Mouse (Mus musculus) heart, adult 18-20 months (tissue): ENCODE measurements around the gene Sez6l. TPM values are rescaled to one million over a fixed set of nuclear protein-coding genes. Genes with fewer than 3 reads are reported as not detected.

Experiments
- DNase-seq, 2 experiments: peaks; one replicate each; pipeline ENCODE4 v3.0.0; 2021 to 2022; ENCODE audit warnings: mixed read lengths in 1 of 2
- total RNA-seq, 2 experiments: library from RNA; stranded (reverse); gene quantifications; 2 replicates each; pipeline ENCODE4 v1.2.3; 2021

The Sez6l gene
- total RNA-seq, 2 experiments from 2014 or later = 0.05 to 0.10 TPM

- no peak for DNase-seq
These were observed 192.0 kb downstream of the Sez6l start for GRCm38 (mm10) chr5:112384805-112385472.

- DNase-seq = peak; percentile 47 to 73
These were observed 194.2 kb downstream of the Sez6l start for GRCm38 (mm10) chr5:112382641-112383330.

GRCm38 (mm10) chr5:112382042-112382441 lies 194.9 kb downstream of the Sez6l start:
- DNase-seq = no peak

GRCm38 (mm10) chr5:112381154-112381553 lies 195.8 kb downstream of the Sez6l start:
- no peak for DNase-seq

- DNase-seq = no peak
These were observed 198.3 kb downstream of the Sez6l start for GRCm38 (mm10) chr5:112378716-112379115.

GRCm38 (mm10) chr5:112377380-112377779 lies 199.6 kb downstream of the Sez6l start:
- DNase-seq = no peak

GRCm38 (mm10) chr5:112376111-112376510 lies 200.9 kb downstream of the Sez6l start:
- DNase-seq = no peak

- no peak for DNase-seq
These were observed 205.1 kb downstream of the Sez6l start for GRCm38 (mm10) chr5:112371933-112372332.

GRCm38 (mm10) chr5:112370236-112370813 lies 206.7 kb downstream of the Sez6l start:
- no peak for DNase-seq

- no peak for DNase-seq
These were observed 207.7 kb downstream of the Sez6l start for GRCm38 (mm10) chr5:112369326-112369725.

Other genes with a start within 250 kb of the Sez6l start
- 10 to 100 TPM in 1 of 2 experiments, 1 to 10 TPM in 1; 6.8 to 10.0 TPM for gene Srrd, start 234.1 kb downstream of the Sez6l start, total RNA-seq
- 10 to 100 TPM; 10.5 to 12.4 TPM for gene Hps4, start 234.1 kb downstream of the Sez6l start, total RNA-seq
- gene Gm6583, start 221.2 kb downstream of the Sez6l start, total RNA-seq = not detected
- under 1 TPM; 0.42 to 0.87 TPM for gene Asphd2, start 182.3 kb downstream of the Sez6l start, total RNA-seq
- not detected for gene Gm6588, start 127.8 kb downstream of the Sez6l start, total RNA-seq